Comparison of ENCODE assay signal across 23 mouse cellular contexts in genomic region chr2:115511146-115511545, GRCm38 (mm10).
"Had no signal": no experiment of that assay in that cellular context is flagged by ENCODE, and none has a peak within 500 bp of the region (broad histone marks: within the 10 kb centered on the region; RNA-seq: fewer than 3 reads in every experiment).

No protein-coding gene starts in this region.

- H3K27me3 ChIP-seq: liver, embryonic 12.5 days; liver, embryonic 15.5 days; lung, embryonic 15.5 days; megakaryocyte, embryonic 14.5 days; neural tube, embryonic 12.5 days had no signal

- H3K9me3 ChIP-seq: limb, embryonic 10.5 days; limb, embryonic 13.5 days; liver, embryonic 12.5 days; liver, embryonic 15.5 days; lung, embryonic 15.5 days; midbrain, embryonic 10.5 days; neural tube, embryonic 12.5 days; neural tube, embryonic 15.5 days had no signal

- H3K4me3 ChIP-seq: layer of hippocampus, adult 2 months; limb, embryonic 10.5 days; limb, embryonic 13.5 days; liver, embryonic 12.5 days; liver, embryonic 15.5 days; lung, embryonic 15.5 days; megakaryocyte, embryonic 14.5 days; midbrain, embryonic 10.5 days; neural tube, embryonic 12.5 days; neural tube, embryonic 15.5 days had no signal

- H3K36me3 ChIP-seq: limb, embryonic 10.5 days; limb, embryonic 13.5 days; liver, embryonic 12.5 days; liver, embryonic 15.5 days; lung, embryonic 15.5 days; midbrain, embryonic 10.5 days; neural tube, embryonic 12.5 days; neural tube, embryonic 15.5 days had no signal

- H3K27ac ChIP-seq: layer of hippocampus, adult 2 months; limb, embryonic 13.5 days; liver, embryonic 12.5 days; liver, embryonic 15.5 days; lung, embryonic 15.5 days; midbrain, embryonic 10.5 days; neural tube, embryonic 12.5 days; neural tube, embryonic 15.5 days had no signal

- H3K4me1 ChIP-seq: megakaryocyte, embryonic 14.5 days had no signal

- H3K4me2 ChIP-seq: liver, embryonic 12.5 days; liver, embryonic 15.5 days; lung, embryonic 15.5 days; neural tube, embryonic 12.5 days; neural tube, embryonic 15.5 days had no signal

- ATAC-seq: liver, embryonic 12.5 days had no signal

- H3K9ac ChIP-seq: limb, embryonic 13.5 days; liver, embryonic 12.5 days; liver, embryonic 15.5 days; lung, embryonic 15.5 days; neural tube, embryonic 12.5 days; neural tube, embryonic 15.5 days had no signal

- DNase-seq: kidney, adult 18-20 months; layer of hippocampus, adult 9-11 months; liver; lung, adult 18-20 months; lung, postnatal 10 days; lung, postnatal 36 days; midbrain, embryonic 14.5 days; right cerebral cortex, adult 18-20 months; right cerebral cortex, postnatal 14 days; right cerebral cortex, postnatal 4 days; thymus, adult 2 months; thymus, postnatal 14 days; thymus, postnatal 4 days had no signal
